Mouse (Mus musculus): ENCODE data around the gene Mrpl21. TPM values are rescaled to one million over a fixed set of nuclear protein-coding genes. Genes with fewer than 3 reads are reported as not detected.

The Mrpl21 gene
- total RNA-seq, 2 experiments from 2014 or later, result 94.3 to 95.8 TPM

DNA sequence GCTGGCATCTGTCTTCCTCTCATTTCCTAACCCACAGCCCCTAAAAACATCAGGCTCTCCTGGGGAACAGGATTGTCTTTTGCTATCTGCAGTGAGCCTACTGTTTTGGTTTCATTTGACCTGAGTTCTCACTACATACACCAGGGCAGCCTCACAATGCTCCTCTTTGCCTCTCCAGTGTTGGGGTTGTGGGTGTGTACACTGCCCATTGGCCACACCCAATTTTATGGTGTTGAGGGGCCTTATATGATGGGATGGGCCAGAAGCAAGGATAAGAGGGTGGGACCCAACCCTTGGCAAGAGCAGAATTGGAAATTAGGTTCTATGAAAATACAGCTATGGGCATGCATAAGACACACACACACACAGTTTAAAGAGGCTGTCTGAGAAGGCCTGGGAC, 14.3 kb downstream of the Mrpl21 start:
- DNase-seq, result no peak

DNA sequence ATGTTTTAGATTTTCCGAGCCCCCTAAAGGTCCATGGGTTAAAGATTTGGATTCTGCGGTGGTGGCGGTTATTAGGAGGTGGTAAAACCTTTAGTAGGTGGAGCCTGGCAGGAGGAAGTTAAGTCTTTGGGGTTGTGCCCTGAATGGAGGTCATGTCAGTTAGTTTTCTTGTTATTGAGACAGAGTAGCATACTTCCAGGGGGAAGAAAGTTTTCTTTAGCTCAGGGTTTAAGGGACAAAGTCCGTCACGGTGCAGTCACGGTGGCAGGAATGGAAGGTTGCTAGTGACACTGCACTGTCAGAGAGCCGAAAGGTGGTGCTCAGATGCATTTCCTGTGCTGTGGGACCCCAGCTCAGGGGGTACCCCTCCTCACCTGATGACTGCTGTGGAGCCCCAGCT, 15.1 kb downstream of the Mrpl21 start:
- DNase-seq, result no peak

DNA sequence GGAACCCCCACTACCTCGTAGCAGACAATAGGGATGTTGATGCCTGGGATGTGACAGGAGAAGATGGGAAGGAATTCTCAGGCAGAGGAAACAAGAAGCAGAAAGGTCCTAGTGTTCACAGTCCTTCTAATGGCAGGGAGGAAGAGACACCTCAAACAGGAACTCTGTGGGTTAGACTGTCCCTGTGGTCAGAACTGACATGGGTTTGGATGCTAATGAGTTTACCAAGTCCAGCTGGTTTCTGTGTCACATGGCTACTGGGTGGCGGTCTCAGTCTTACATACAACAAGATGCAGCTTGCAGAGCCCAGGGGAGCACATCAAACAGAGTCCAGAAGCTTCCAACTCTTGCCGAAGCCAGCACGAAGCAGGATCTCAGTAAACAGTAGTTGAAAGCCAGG, 21.3 kb downstream of the Mrpl21 start:
- DNase-seq, result no peak

DNA sequence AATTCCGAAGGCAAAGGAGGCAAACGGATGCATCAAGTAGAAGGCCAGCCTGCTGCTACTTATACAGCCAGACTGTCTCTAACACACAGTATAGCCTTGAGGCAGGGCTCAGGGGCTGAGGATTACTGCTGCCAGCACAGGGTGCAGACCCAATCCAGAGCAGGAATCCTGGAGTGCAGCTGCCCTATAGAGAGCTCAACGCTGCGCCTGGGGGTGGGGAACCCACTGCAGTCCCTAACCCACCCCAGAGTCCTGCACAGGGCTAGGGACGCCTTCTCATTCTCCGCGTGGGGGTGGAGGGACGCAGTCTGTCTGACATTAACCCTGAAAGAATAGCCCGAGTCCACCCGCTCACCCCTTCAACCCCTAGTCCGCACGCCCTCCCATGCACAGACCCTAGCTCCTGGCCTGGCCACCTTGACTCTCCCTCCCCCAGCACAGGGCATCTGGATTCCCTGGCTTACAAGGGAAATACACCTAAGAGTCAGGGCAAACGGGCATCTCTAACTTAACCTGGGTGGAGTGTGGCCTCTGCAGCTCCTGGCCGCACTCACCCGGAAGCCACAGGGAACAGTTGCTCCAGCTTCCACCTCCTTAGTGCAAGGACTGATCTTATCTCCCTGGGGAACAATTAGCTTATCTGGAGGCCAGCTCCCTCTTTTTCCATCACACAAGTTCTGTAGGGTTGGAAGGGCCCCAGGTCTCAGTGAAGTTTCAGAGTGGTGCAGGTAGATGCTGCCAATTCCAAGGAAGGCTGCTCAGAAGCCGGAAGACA, 24.7 kb downstream of the Mrpl21 start:
- no peak for DNase-seq

DNA sequence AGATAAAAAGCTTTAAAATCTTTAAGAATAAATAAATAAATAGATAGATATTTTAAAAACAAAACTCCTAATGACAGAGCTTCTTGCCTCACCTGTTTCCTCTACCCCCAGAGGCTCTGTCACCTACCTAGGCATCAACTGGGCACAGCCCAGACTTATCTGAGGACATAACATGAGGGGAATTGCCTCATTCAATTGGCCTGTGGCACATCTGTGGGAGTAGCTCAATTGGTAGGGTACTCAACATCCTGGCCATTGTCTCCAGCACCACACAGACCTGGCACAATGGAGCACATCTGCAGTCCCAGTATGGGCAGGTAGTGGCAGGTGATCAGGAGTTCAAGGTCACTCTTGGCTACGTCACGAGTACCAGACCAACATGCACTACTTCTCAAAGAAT, 36.6 kb downstream of the Mrpl21 start:
- no peak for DNase-seq

DNA sequence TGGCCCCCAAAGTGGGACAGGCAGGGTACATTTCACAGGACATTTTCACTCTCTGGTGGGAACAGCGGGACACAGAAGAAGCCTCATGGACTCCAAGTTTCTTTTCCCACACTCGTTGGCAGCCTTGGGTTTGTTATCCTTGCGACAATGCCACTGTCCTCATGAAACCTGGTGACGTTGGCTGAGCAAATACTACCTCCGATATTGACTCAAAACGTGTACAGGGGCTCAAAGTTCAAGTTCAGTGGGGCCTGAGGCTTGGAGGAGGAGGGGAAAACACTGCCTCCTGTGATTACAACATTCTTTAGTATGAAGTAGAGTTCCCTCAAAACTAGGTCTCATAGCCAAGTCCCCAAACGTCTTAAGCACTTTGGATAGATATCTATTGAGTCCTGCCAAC, 37.4 kb downstream of the Mrpl21 start:
- no peak for DNase-seq

DNA sequence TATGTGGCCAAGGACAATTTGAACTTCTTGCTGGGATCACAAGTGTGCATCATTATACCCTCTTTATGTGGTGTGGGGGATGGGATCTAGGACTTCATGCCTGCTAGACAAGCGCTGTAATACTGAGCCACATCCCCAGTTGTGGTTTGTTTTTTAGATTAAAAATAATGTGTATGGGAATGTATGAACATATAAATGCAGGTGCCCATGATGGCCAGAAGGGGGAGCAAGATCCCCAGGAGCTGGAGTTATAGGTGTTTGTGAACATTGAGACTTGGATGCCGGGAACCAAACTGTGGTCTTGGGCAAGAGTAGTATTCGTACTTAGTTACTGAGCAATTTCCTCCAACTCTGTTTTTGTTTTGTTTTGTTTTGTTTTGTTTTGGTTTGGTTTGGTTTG, 38.1 kb downstream of the Mrpl21 start:
- DNase-seq, result peak in 1 of 2 experiments; percentile 28

DNA sequence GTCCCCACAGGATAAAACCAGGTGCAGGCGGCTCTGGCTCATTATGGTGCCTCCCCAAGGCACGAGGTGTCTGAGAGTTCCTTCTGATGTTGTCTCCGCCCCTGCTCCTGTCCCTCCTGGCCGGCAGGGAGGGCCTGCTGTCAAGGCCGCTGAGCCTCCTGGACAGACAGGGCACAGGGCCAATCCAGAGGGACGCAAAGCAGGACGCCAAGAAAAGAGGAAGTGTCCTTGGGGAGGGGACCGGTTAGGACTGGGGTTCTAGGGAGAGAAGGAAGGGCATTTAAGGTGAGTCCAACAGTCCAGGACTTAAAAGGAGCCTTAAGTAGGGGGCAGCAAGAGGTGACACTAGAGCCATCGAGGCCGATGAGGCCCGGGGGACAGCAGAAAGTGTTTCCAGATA, 38.9 kb downstream of the Mrpl21 start:
- DNase-seq, result peak; percentile 82 to 91

DNA sequence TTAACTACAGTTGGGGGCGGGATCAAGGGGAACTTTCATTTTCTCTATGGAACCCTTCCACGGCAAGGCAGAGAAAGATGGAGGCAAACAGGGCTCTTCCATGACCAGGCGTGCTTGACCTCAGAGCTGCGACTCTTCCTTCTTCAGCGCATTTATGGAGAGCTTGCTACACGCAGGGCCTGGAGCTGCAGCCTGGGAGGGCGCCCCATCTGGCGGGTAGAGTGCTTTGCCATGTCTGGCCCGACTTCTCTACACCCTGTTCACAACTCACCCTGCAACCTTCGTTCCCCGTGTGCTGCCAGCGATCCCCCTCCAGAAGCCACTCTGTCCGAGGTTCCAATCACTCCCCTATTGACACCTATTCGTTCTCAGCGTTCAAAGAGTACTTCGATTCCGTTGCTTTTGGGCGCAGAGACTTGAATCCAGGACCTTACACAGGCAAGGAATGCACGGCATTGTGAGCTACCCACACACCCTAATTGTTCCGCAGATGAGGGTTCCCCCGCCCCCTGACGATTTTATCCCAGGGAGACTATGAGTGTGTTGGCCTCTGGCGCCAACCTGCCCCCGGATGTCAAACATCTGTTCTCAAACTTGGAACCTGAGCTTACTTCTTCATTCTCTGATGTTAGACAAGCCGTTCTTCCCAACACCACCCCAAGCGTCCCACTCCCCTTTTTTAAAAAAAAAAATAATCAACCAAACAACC, 39.7 kb downstream of the Mrpl21 start, which contains the start of gene Cpt1a:
Gene Cpt1a (plus strand): TSS at position 74 of the 709 bp plus-strand sequence.
- peak; percentile 72 to 74 for DNase-seq

DNA sequence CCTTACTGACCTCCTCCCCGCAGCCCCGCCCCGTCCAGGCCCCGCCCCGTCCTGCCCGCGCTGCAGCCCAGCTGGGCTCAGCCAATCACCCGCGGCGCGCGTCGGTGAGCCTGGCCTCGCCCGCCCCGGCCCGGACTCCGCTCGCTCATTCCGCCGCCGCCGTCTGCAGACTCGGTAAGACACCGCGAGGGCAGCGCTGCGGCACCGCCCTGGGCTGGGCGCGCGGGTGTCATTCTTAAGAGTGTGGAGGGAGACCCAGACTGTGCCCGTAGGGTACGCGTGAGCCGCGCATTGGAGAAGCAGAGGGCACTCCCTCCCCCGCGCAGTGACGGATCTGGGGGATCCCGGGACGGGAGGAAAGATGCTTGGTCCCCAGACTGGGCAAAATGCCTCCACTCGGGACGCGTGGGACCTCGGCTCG, 40.5 kb downstream of the Mrpl21 start:
- peak; percentile 92 to 94 for DNase-seq

DNA sequence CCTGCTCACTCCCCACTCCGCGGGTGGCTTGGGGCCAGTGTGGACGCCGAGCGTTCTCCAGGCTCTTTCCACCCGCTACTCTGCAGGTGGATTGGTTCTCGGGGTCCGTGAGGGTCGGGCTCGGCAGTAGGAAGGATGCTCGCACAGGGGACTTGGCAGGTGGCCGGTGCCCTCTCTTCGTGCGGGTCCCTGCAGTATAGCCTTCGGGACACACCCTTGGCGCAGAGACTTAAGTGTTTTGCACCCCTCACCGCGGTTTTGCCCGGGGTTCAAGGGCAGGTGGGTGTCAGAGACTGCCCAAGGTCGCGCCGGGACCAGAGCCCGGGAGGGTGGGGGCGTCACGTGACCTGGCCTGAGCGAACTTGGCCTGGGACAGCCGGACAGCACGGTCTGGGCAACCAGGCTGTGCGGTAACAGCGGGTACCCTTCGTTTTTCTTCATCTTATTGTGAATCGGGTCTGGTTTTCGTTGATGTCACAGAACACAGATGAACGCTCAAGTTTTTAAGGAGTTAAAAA, 41.1 kb downstream of the Mrpl21 start:
- DNase-seq, result peak; percentile 90

DNA sequence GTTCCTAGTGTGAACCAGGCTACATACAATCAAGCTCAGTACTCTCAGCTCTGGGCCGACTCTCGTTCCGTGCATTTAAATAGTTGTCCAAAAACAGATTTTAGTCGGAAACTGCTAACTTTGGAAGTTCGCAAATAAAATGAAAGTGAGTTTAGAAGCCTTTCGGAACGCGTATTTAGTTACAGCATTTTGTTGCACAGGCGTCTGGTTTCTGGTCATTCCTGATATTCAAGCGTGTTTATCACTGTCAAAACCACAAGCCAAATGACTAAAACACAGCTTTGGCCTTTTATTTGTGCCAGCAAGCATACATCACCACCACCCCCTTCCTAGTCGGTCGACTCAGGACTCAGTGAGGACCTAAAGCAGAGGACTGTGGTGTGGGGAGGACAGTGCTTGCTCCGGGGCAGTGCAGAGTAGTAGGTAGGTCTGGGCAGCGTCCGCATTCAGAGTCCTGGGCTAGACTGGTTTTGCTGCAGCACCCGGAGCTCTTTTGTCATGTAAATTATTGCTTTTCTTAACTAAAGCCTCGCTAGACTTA, 41.6 kb downstream of the Mrpl21 start:
- peak; percentile 31 to 70 for DNase-seq

DNA sequence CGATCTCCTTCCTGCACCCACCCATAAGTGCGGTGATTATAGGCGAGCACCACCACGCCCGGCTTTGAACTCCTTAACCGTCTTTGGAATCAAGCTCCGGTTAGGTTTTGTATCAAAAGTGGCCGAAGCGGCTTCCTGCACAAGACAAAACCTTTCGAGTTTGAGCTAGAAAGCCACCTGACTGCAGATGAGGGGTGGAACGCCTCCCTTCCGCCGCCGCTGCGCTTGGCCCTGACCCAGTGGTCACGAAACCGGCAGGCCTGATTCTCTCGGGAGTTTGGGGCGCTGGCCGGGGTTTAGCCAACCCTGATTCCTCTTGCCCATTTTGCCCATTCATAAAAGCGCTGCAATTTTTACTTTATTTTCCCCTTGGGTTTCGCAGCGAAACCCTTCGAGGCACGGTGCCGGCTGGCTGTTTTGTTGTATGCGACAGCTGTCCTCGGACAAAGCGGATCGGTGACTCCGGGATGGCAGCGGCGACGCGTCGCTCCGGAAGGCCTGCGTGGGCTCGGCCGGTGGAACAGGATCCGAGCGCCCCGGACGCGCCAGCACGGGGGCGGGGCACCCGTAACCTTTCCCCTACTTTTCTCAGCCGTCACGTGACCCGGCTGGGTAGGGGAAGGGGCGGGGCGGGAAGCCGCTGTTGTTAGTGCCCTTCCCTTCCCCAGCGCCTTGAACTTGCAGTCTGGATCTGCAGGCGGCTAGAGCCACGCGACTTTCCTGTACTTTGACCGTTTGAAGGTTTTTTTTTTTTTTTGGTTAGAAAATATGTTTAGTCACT, 42.4 kb downstream of the Mrpl21 start:
- DNase-seq, result peak; percentile 96 to 97

DNA sequence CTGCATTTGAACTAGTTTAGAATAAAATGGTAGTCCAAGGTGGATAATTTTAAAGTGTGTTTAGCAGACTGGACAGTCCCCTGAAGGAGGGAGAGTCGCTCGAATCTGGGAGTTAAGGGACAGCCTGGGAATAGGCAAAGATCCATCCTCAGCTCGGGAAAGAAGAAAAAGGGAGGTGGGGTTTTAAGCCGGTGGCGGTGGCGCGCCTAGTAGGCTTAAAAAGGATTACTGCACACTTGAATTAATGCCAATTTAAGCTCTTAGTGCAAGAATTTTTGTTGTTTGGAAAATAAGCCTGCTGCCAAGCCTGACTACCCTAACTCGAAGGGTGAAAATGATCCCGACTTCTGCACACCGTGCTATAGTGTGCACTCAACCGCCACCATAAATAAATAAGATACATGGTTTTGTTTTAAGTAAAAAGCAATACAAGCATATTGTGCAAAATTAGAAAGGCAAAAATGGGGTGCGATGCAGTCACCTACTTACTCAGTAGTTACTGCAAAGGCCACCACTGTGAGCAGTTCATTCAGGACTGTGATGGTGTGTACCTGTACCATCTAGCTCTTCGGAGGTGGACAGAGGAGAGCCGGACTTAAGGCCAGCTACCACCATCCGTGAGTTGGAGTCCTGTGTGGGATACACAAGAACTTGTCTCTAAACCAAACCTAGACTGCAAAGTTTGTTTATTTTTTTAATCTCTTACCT, 43.2 kb downstream of the Mrpl21 start:
- peak; percentile 27 to 58 for DNase-seq

DNA sequence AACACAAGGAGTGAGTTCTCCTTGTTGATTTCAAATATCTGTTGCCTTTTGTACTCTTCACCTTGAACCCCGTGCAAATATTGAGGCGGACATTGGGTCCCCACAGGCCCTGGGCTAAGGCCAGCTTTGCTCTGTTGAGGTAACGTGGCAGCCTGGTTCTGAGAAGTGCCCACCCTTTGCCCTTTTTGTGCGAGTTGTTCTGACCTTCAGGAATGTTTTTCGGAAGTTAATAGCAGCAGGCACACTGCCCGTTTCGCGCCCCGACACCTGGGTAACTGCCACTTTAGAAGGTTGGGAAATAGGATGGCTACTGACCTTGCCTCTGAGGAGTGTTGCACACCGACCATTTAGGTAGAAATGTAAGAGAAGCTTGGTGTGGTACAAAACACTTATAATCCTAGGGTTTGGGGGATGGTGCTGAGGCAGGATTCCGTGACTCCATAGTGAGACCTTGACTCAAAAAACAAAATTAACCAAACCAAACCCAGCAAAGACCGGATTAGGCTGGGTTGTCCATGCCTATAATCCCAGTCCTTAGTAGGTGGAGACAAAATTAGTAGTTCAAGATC, 43.9 kb downstream of the Mrpl21 start:
- DNase-seq, result peak; percentile 42 to 44

DNA sequence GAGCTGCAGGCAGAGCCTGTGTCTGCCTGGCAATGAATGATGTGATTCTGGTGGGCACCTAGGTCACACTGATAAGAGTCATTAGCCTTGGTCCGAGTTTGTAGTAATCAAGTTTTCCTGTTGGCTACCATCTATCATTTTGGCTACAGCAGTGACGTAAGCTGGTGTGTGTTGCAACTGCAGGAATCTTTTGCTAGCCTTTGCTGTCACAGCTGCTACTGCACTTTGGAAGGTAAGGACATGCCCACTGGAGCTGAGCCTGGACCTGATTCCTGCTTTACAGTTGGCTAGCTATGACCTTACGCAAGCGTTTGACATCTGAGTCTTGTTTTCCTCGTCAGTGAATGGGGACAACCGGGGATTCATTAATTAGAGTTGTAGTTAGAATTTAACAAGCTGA, 50.5 kb downstream of the Mrpl21 start:
- DNase-seq, result peak; percentile 64 to 73

DNA sequence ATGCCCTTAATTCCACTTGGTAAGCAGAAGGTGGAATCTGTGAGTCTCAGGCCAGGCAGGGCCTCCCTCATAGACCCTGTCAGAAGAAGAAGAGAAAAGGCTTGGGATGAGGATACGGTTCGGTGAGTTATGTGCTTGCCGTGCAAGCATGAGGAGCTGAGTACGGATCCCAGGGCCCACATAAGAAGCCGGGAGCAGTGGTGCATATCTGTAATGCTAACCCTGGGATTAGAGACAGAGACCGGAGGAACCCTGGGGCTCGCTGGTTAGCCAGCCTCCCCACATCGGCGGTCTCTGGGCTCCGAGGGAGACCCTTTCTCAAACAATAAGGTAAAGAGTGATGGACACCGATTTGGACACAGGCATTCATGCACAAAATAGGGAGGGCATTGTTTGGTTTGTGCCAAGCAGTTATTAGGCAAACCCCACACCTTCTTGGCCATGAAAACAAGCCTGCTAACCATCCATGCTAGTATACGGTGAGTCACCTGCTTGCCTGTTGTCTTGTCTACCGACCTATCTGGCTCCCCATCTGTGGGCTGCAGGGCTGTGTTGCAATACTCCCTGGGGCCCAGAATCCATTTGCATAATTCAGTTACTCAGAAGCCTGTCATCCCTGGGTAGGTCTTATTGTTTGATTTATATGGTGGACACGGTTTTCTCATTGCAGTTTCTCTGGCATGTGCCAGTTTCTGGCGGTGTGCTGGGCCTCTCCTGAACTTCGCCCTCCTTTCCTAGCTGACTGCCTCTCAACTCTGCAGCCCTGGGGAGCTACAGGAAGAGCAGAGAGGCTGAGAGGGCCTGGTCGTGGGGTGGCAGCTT, 51.2 kb downstream of the Mrpl21 start:
- no peak for DNase-seq

DNA sequence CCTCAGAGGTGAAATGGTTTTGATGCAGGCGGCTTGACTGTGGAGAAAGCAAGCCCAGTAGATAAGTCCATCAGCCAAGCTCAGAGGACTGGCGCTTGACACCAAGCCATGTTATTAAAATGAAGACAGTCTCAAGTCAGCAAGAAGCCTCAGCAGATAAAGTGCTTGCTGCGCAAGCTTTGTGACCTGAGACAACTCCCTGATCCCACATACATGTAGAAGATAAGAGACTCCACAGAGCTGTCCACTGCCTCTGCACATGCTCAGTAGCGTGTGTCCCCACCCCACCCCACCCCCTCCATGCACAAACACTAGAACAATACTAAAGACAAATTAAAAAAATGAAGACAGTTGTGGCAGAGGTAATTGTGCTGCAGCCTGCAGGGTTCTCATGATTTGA, 51.8 kb downstream of the Mrpl21 start:
- no peak for DNase-seq

DNA sequence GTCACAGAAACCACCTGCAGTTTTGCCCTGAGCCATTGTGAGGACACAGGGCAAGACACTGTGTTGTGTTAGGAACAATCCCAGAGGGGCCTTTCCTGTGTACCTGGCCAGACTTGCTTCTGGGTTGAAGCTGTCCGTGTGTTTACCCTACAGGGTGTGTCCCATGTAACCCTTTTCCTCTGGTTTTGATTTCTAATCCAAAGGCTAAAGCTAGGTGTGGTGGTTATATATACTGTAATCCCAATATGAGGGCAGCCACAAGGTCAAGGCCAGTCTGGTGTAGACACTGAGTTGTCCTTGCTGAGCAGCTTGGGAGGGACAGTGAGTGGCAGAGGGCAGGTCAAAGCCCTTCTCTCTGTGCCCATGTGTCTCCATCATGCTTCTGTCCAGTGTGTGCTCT, 53.2 kb downstream of the Mrpl21 start:
- no peak for DNase-seq
